Mouse (Mus musculus) heart, adult 2 months (tissue): ENCODE data around the gene Apol9a. TPM values are rescaled to one million over a fixed set of nuclear protein-coding genes. Genes with fewer than 3 reads are reported as not detected.

Source experiments
- DNase-seq, 2 experiments: peaks; one replicate each; pipeline ENCODE4 v3.0.0; 2021
- H3K27ac ChIP-seq: fragments of 200-600 bp; 2 replicates; pipeline ENCODE4 v1.8.1; 2022
- H3K27me3 ChIP-seq: fragments of 200-500 bp; 2 replicates; pipeline ENCODE4 v1.6.1; 2012; ENCODE audit warnings: mild to moderate bottlenecking, low read length, inconsistent platforms, mixed read lengths; ENCODE audit not compliant: control insufficient read depth, insufficient read depth
- H3K36me3 ChIP-seq: fragments of 200-500 bp; 2 replicates; pipeline ENCODE4 v1.6.1; 2012; ENCODE audit warnings: low read length, inconsistent platforms; ENCODE audit not compliant: control insufficient read depth, insufficient read depth
- H3K4me1 ChIP-seq: fragments of 200-500 bp; 2 replicates; pipeline ENCODE4 v1.6.1; 2011; ENCODE audit warnings: low read length; ENCODE audit not compliant: control insufficient read depth, insufficient read depth
- H3K4me3 ChIP-seq: fragments of 200-600 bp; 2 replicates; pipeline ENCODE4 v1.8.1; 2022
- H3K79me2 ChIP-seq: fragments of 200-500 bp; replicated peaks from 2 replicates; pipeline ENCODE4 v1.6.1; 2012; ENCODE audit warnings: mild to moderate bottlenecking, inconsistent platforms, low read length, moderate library complexity, mixed read lengths; ENCODE audit not compliant: control insufficient read depth, insufficient read depth
- H3K9ac ChIP-seq: fragments of 200-500 bp; 2 replicates; pipeline ENCODE4 v1.6.1; 2012; ENCODE audit warnings: low read depth, mild to moderate bottlenecking, control low read depth, inconsistent platforms, low read length, mixed read lengths
- CTCF ChIP-seq: fragments of 200-600 bp; IDR thresholded peaks from 2 replicates; pipeline ENCODE4 v1.8.1; 2022; ENCODE audit warnings: antibody characterized with exemption, mild to moderate bottlenecking, moderate library complexity
- EP300 ChIP-seq: fragments of 200-500 bp; IDR thresholded peaks from 2 replicates; pipeline ENCODE4 v1.6.1; 2011; ENCODE audit warnings: low read depth, low read length, control low read depth; ENCODE audit not compliant: insufficient read depth
- POLR2A ChIP-seq: fragments of 200-500 bp; IDR thresholded peaks from 2 replicates; pipeline ENCODE4 v1.6.1; 2011; ENCODE audit warnings: mild to moderate bottlenecking, low read depth, low read length, control low read depth; ENCODE audit not compliant: insufficient read depth
- WGBS: fragments of 180-500 bp; shearing (Covaris S2); methylation state at CpG from one replicate; pipeline ENCODE4 v1.1.7; 2018; 5-methylcytosine and 5-hydroxymethylcytosine counted together
- intact Hi-C: fragments of 180-260 bp; cut with DNase I; formaldehyde crosslinking; loops from one replicate; pipeline ENCODE4 v1.15.1; 2025
- polyA plus RNA-seq: library from polyadenylated mRNA; depleted of rRNA; stranded (reverse); fragments of >200 nt; gene quantifications from 2 replicates; pipeline ENCODE4 v1.2.3, GENCODE M21; 2012
- total RNA-seq, 2 experiments: library from RNA; stranded (reverse); gene quantifications; 2 replicates each; pipeline ENCODE4 v1.2.3; 2021

The Apol9a gene
- total and polyA plus RNA-seq, 3 experiments: 0.27 to 1.00 (median 0.39) TPM

GRCm38 (mm10) chr15:77359905-77360304 is 51.0 kb downstream of the Apol9a start:
- intact Hi-C loops: loop anchor here (5.0 to 10.0 kb wide), 3 partner anchors 208 to 383 kb away; no protein-coding TSS in a partner anchor
- no peak for DNase-seq
- Histone ChIP-seq H3K36me3 (no peaks in the 10 kb centered on the region), H3K4me1 (peaks cover 10% of the 10 kb centered on the region), H3K4me3 (no peak overlapping the region), H3K27me3 (no peaks in the 10 kb centered on the region), H3K9ac (no peak overlapping the region), H3K27ac (peak overlapping the region; percentile 77), H3K79me2 (no peaks in the 10 kb centered on the region)
- no peak for TF ChIP-seq POLR2A
- no peak for TF ChIP-seq CTCF
- TF ChIP-seq EP300: no peak
- WGBS: 82% methylated on average over 8 of the region's 8 CpGs

GRCm38 (mm10) chr15:77359486-77359885 is 51.4 kb downstream of the Apol9a start:
- 25% methylated on average over 9 of the region's 9 CpGs for whole genome bisulfite sequencing
- H3K4me3 ChIP-seq: peak overlapping the region; percentile 37
- no peaks in the 10 kb centered on the region for H3K79me2 ChIP-seq
- intact Hi-C loops: loop anchor here (5.0 to 10.0 kb wide), 3 partner anchors 207 to 382 kb away; no protein-coding TSS in a partner anchor
- no peaks in the 10 kb centered on the region for H3K36me3 ChIP-seq
- DNase-seq: peak; percentile 73 to 79
- H3K9ac ChIP-seq: no peak overlapping the region
- H3K27me3 ChIP-seq: no peaks in the 10 kb centered on the region
- H3K4me1 ChIP-seq: peaks cover 9% of the 10 kb centered on the region
- peak overlapping the region; percentile 77 for H3K27ac ChIP-seq
- peak; percentile 55 for TF ChIP-seq EP300
- TF ChIP-seq CTCF: no peak
- peak; percentile 39; the same call in 1 of the 2 replicates for TF ChIP-seq POLR2A

DNA sequence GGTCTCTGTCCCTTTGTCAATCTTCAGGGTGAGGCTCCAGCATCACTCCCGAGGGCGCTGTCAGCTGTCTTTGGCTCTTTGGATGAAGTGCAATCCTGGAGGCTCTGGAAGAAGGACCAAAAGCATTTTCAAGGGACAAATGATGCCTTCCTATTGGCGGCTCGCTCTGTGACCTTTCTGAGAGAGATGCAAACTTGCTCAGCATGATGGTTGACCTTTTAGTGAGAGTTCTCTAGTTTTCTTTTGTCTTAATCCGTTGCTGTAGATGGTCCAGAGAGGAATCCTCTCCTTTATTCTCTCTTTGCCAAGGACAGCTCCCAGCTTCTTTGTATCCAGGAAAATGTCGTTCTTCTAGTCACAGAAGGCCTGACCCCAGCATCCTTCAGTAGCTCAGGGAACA is 51.9 kb downstream of the Apol9a start:
- peak overlapping the region; percentile 37 for H3K4me3 ChIP-seq
- peak overlapping the region; percentile 57 for H3K9ac ChIP-seq
- H3K4me1 ChIP-seq: peaks cover 6% of the 10 kb centered on the region
- H3K36me3 ChIP-seq: no peaks in the 10 kb centered on the region
- H3K27me3 ChIP-seq: no peaks in the 10 kb centered on the region
- H3K27ac ChIP-seq: peak overlapping the region; percentile 77
- WGBS: 30% methylated on average over 6 of the region's 6 CpGs
- TF ChIP-seq EP300: no peak
- TF ChIP-seq CTCF: no peak
- no peak for TF ChIP-seq POLR2A
- intact Hi-C loops: loop anchor here (5.0 to 10.0 kb wide), 3 partner anchors 207 to 382 kb away; no protein-coding TSS in a partner anchor
- no peaks in the 10 kb centered on the region for H3K79me2 ChIP-seq
- DNase-seq: no peak

GRCm38 (mm10) chr15:77358320-77359040 is 52.5 kb downstream of the Apol9a start:
- Histone ChIP-seq H3K36me3 (no peaks in the 10 kb centered on the region), H3K27ac (peak overlapping the region; percentile 77), H3K27me3 (no peaks in the 10 kb centered on the region), H3K79me2 (no peaks in the 10 kb centered on the region), H3K4me3 (peak overlapping the region; percentile 37), H3K4me1 (peaks cover 2% of the 10 kb centered on the region; the same call in 1 of the 2 replicates), H3K9ac (peak overlapping the region; percentile 57)
- intact Hi-C loops: loop anchor here (1.0 to 10.0 kb wide), 5 partner anchors 15 to 381 kb away; no protein-coding TSS in a partner anchor
- peak; percentile 87 to 89 for DNase-seq
- WGBS: 16% methylated on average over 29 of the region's 29 CpGs
- 0 out of 2 replicates have a peak, but pooled peaks have one; percentile 17 for TF ChIP-seq POLR2A
- TF ChIP-seq EP300: peak; percentile 99
- TF ChIP-seq CTCF: peak; percentile 99

DNA sequence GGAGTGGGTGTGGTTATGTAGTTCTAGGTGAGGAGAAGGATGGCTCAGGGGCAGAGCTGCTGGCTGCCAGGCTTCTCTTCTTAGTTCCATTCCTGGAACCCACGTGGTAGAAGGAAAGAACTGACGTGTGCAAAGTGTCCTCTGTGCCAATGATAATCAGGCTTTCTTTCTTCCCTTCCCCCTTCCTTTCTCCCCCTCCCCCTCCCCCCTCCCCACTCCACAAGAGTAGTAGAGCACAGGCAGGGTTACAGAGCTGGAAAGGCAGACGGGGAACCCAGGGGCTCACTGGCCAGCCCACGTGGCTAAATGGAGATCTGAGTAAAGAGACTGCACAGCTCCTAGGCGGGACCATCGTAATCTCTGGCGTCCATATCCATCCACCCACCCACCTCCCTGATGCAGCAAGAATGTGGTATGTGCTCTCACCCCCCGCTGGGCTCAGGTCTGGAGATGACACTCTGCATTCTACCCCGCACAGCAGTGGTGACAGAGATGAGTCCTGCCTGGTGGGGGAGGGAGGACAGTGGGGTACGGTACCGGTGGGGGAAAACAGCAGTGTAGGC is 54.6 kb downstream of the Apol9a start:
- H3K4me3 ChIP-seq: no peak overlapping the region
- H3K9ac ChIP-seq: no peak overlapping the region
- intact Hi-C loops: loop anchor here (5.0 to 10.0 kb wide), 3 partner anchors 204 to 379 kb away; no protein-coding TSS in a partner anchor
- H3K27ac ChIP-seq: no peak overlapping the region
- 31% methylated on average over 11 of the region's 11 CpGs for WGBS
- H3K4me1 ChIP-seq: peaks cover 2% of the 10 kb centered on the region; the same call in 1 of the 2 replicates
- no peak for DNase-seq
- H3K27me3 ChIP-seq: no peaks in the 10 kb centered on the region
- no peaks in the 10 kb centered on the region for H3K36me3 ChIP-seq
- TF ChIP-seq EP300: no peak
- TF ChIP-seq POLR2A: no peak
- TF ChIP-seq CTCF: no peak
- no peaks in the 10 kb centered on the region for H3K79me2 ChIP-seq
